Mouse (Mus musculus) limb, embryonic 11.5 days (tissue): Measurements from ENCODE around the gene Zcchc8. TPM values are rescaled to one million over a fixed set of nuclear protein-coding genes. Genes with fewer than 3 reads are reported as not detected.

Experiments
- polyA plus RNA-seq: library from polyadenylated mRNA; unstranded; fragments of >200 nt; fragmentation: Nextera tagmentation; extraction: Ambion mirVana; gene quantifications from 2 replicates; pipeline ENCODE4 v1.2.1, GENCODE M21; 2014

The Zcchc8 gene
- polyA plus RNA-seq, 1 experiment from 2014 or later = 100 TPM

Other genes starting within 250 kb of the Zcchc8 start
- gene Lrrc43, start 231.8 kb downstream of the Zcchc8 start, polyA plus RNA-seq = not detected in 2 replicates
- not detected in 2 replicates for gene Il31, start 231.6 kb downstream of the Zcchc8 start, polyA plus RNA-seq
- 0.23 and 0.60 TPM in 2 replicates for gene B3gnt4, start 210.6 kb downstream of the Zcchc8 start, polyA plus RNA-seq
- 120 and 124 TPM in 2 replicates for gene Diablo, start 196.9 kb downstream of the Zcchc8 start, polyA plus RNA-seq
- gene Gm49027, start 195.6 kb downstream of the Zcchc8 start, polyA plus RNA-seq = 0.14 and 0.55 TPM in 2 replicates
- gene Vps33a, start 148.1 kb downstream of the Zcchc8 start, polyA plus RNA-seq = 28.4 and 29.0 TPM in 2 replicates
- gene Clip1, start 36.5 kb downstream of the Zcchc8 start, polyA plus RNA-seq = 37.8 and 44.9 TPM in 2 replicates
- gene Rsrc2, start 28.3 kb upstream of the Zcchc8 start, polyA plus RNA-seq = 166 and 167 TPM in 2 replicates
- gene Kntc1, start 28.6 kb upstream of the Zcchc8 start, polyA plus RNA-seq = 38.8 and 47.5 TPM in 2 replicates
- gene Hcar2, start 144.4 kb upstream of the Zcchc8 start, polyA plus RNA-seq = not detected in 2 replicates
- gene Hcar1, start 158.9 kb upstream of the Zcchc8 start, polyA plus RNA-seq = 0.11 TPM in 1 of 2 replicates, not detected in the other
- 186 and 187 TPM in 2 replicates for gene Denr, start 186.1 kb upstream of the Zcchc8 start, polyA plus RNA-seq
- gene Gm43518, start 206.3 kb upstream of the Zcchc8 start, polyA plus RNA-seq = 0.25 and 1.4 TPM in 2 replicates
- 4.4 and 7.3 TPM in 2 replicates for gene Ccdc62, start 209.6 kb upstream of the Zcchc8 start, polyA plus RNA-seq